Mouse (Mus musculus): ENCODE measurements around the gene Olfr812.
"Not testable (repeated sequence)": the region's sequence is repeated elsewhere in the genome, so short reads cannot be mapped to it uniquely, and the experiment has no call there.

The Olfr812 gene

GRCm38 (mm10) chr10:129845994-129846393 lies at the start of gene Olfr812:
Gene Olfr812, minus strand, starts transcription at chr10:129846094.
- no peak for DNase-seq

- DNase-seq = no peak
These were observed 40.0 kb upstream of the Olfr812 start for GRCm38 (mm10) chr10:129885934-129886333.

- DNase-seq = not testable (repeated sequence)
These were observed 39.6 kb upstream of the Olfr812 start for GRCm38 (mm10) chr10:129885496-129885895.

GRCm38 (mm10) chr10:129879751-129880150 lies 33.9 kb upstream of the Olfr812 start, which contains the start of gene Olfr814:
Gene Olfr814, minus strand, starts transcription at chr10:129879851.
- not testable (repeated sequence) for DNase-seq

GRCm38 (mm10) chr10:129855067-129855466 lies 9.2 kb upstream of the Olfr812 start, which contains the start of gene Olfr813:
Gene Olfr813, plus strand, starts transcription at chr10:129855367.
- DNase-seq = no peak

GRCm38 (mm10) chr10:129847343-129847742 lies 1.4 kb upstream of the Olfr812 start:
- DNase-seq = no peak

GRCm38 (mm10) chr10:129804296-129804695 lies 41.6 kb downstream of the Olfr812 start, which contains the start of gene Olfr811:
Gene Olfr811, minus strand, starts transcription at chr10:129804396.
- no peak for DNase-seq

GRCm38 (mm10) chr10:129794817-129795216 lies 51.1 kb downstream of the Olfr812 start, which contains the start of gene Olfr810:
Gene Olfr810, minus strand, starts transcription at chr10:129794917.
- no peak for DNase-seq
